Mouse (Mus musculus): ENCODE results near the gene Klhl6.
"Not testable (repeated sequence)": the region's sequence is repeated elsewhere in the genome, so short reads cannot be mapped to it uniquely, and the experiment has no call there.

Gene Klhl6

GRCm38 (mm10) chr16:19982537-19983257 lies at the start of gene Klhl6:
Gene Klhl6, minus strand, starts transcription at chr16:19983037.
- no peak for DNase-seq

- not testable (repeated sequence) for DNase-seq
These were observed 44.4 kb upstream of the Klhl6 start for GRCm38 (mm10) chr16:20027241-20027640.

- DNase-seq, result no peak
These were observed 40.0 kb upstream of the Klhl6 start for GRCm38 (mm10) chr16:20022821-20023220.

GRCm38 (mm10) chr16:20021848-20022247 lies 39.0 kb upstream of the Klhl6 start:
- DNase-seq, result no peak

- no peak for DNase-seq
These were observed 29.8 kb upstream of the Klhl6 start for GRCm38 (mm10) chr16:20012647-20013046.

GRCm38 (mm10) chr16:20006066-20006465 lies 23.2 kb upstream of the Klhl6 start:
- DNase-seq, result no peak

GRCm38 (mm10) chr16:20000286-20000685 lies 17.4 kb upstream of the Klhl6 start:
- DNase-seq, result not testable (repeated sequence)

GRCm38 (mm10) chr16:19997616-19998015 lies 14.8 kb upstream of the Klhl6 start:
- no peak for DNase-seq

GRCm38 (mm10) chr16:19996913-19997312 lies 14.1 kb upstream of the Klhl6 start:
- not testable (repeated sequence) for DNase-seq

GRCm38 (mm10) chr16:19995818-19996217 lies 13.0 kb upstream of the Klhl6 start:
- DNase-seq, result no peak

GRCm38 (mm10) chr16:19993278-19993677 lies 10.4 kb upstream of the Klhl6 start:
- no peak for DNase-seq

GRCm38 (mm10) chr16:19990536-19990935 lies 7.7 kb upstream of the Klhl6 start:
- no peak for DNase-seq

- DNase-seq, result no peak
These were observed 4.8 kb upstream of the Klhl6 start for GRCm38 (mm10) chr16:19987589-19987988.

GRCm38 (mm10) chr16:19984884-19985643 lies 2.2 kb upstream of the Klhl6 start:
- DNase-seq, result no peak

GRCm38 (mm10) chr16:19983559-19983958 lies 722 bp upstream of the Klhl6 start:
- no peak for DNase-seq

- DNase-seq, result no peak
These were observed 1.2 kb downstream of the Klhl6 start for GRCm38 (mm10) chr16:19981684-19982083.

- no peak for DNase-seq
These were observed 1.8 kb downstream of the Klhl6 start for GRCm38 (mm10) chr16:19981006-19981405.

- no peak for DNase-seq
These were observed 3.1 kb downstream of the Klhl6 start for GRCm38 (mm10) chr16:19979755-19980154.

- no peak for DNase-seq
These were observed 5.6 kb downstream of the Klhl6 start for GRCm38 (mm10) chr16:19977282-19977681.

- DNase-seq, result no peak
These were observed 6.0 kb downstream of the Klhl6 start for GRCm38 (mm10) chr16:19976825-19977224.

GRCm38 (mm10) chr16:19975432-19975831 lies 7.4 kb downstream of the Klhl6 start:
- no peak for DNase-seq

- DNase-seq, result no peak
These were observed 9.4 kb downstream of the Klhl6 start for GRCm38 (mm10) chr16:19973480-19973879.

GRCm38 (mm10) chr16:19972736-19973350 lies 10.0 kb downstream of the Klhl6 start:
- no peak for DNase-seq

GRCm38 (mm10) chr16:19969506-19969905 lies 13.3 kb downstream of the Klhl6 start:
- no peak for DNase-seq

Measured in cerebellum, postnatal 14 days (tissue).